Mouse (Mus musculus) adrenal gland, postnatal 4 days (tissue): Measurements from ENCODE around the gene 2700049A03Rik. TPM values are rescaled to one million over a fixed set of nuclear protein-coding genes. Genes with fewer than 3 reads are reported as not detected.

Experiments
- DNase-seq, 2 experiments: peaks; one replicate each; pipeline ENCODE4 v3.0.0; 2021 to 2022; ENCODE audit warnings: low spot score in 2 of 2, mixed read lengths in 2 of 2
- total RNA-seq, 2 experiments: library from RNA; stranded (reverse); gene quantifications; 2 replicates each; pipeline ENCODE4 v1.2.3; 2021

Gene 2700049A03Rik
- total RNA-seq, 2 experiments from 2014 or later = 13.3 to 15.1 TPM

GRCm38 (mm10) chr12:71169911-71170310 lies 33.3 kb downstream of the 2700049A03Rik start:
- no peak for DNase-seq

DNA sequence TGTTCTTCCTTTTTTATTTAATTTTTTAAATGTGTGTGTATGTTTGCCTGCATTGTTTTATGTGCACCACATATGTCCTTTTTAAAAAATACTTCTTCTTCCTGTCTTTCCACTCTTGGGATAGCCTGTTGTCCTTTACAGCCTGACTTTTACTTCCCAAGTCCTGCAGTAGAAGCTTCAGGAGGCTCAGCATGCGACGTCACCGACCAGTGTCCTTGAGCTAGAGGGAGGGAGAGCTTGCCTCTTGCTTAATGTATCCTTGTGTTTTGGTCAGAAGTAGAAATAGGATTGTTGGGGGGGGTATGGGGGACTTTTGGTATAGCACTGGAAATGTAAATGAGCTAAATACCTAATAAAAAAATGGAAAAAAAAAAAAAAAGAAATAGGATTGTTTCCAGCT lies 47.1 kb downstream of the 2700049A03Rik start:
- DNase-seq = no peak

- DNase-seq = no peak
Measured at GRCm38 (mm10) chr12:71184396-71184795, 47.7 kb downstream of the 2700049A03Rik start.

DNA sequence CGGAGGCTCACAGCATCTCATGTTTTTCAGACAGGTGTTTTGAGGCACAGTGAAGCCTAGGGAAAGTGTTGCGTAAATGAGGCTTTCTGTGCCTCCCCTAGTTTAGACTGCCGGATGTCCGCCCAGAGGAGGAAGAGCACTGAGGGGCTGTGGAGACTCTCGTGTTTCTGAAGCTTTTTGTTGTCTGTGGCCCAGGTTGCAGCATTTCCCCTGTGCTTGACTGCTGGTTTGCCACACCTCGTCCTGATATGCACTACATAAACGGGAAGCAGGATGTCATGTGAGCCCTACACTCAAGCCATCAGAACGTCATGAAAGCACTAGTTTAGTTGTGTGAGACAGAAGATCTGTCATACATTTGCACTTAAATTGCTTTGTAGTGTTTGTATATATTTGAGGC lies 56.1 kb downstream of the 2700049A03Rik start:
- DNase-seq = no peak

DNA sequence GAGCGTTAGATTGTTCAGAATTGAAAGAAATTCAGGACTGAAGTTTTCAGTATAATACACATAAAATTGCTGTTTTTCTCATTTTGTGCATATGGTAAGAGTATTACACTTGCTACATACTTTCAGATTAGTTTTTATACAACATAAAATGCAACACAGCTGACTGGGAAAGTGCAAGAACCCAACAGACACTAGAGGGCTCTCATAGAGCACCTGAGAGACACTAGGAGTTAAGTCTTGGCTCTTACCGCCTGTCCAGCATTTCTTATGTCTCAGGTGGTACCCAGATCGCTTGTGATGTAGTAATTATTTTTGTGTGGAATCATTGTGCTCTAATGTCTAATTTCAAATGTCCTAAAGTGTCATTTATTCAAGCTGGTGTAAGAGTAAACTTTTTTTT lies 61.0 kb downstream of the 2700049A03Rik start:
- DNase-seq = no peak

DNA sequence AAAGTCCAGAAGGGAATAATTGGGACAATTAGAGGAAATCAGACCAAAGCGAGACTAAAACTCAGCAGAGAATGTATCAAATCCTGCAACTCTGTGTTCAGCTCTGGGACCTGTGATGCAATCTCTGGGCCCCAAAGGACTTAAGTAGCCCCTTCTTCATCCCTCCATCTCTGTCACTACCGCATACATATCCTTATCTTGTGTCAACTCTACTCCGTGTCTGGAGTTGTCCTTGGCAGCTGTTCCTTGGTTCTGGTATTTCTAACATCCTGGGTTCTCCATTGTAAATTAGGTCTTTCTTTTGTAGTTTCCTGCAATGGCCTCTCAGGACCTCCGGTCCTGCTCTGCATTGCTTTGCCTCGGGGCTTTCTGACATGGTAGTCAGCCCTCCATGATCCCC lies 65.1 kb downstream of the 2700049A03Rik start:
- no peak for DNase-seq

- DNase-seq = no peak
Measured at GRCm38 (mm10) chr12:71204303-71204702, 67.7 kb downstream of the 2700049A03Rik start.

- DNase-seq = no peak
Measured at GRCm38 (mm10) chr12:71217191-71217590, 80.5 kb downstream of the 2700049A03Rik start.

DNA sequence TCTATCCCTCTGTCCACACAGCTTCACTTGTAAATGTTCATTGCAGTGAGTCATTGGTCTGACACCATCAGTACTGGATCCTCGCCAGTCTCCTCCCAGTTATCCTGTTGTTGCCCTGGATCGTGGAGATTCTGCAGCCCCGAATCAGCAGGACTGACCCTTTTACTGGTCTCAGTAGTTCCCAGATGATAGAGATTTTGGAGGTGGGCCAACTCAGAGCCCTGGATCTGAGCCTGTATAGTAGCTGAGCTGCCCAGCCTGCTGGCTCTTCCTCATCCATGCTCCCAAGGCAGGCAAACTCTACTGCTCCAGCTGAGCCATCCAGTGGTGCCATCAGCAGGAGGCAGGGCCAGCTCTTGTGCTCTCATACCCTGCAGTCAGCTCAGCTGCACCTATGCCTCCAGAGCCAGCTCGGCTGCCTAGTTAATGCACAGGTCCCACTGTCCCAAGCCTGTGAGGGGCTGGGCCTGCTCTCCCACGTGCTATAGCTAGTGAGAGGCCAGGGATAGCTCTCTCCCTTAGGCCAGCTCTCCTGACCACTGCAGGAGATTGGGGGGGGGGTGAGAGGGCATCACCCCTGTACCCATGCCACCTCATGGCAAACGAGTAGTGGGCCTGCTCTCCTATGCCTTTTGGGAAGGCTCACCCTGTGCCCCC lies 81.3 kb downstream of the 2700049A03Rik start:
- peak in 1 of 2 experiments; percentile 9 for DNase-seq

- DNase-seq = no peak
Measured at GRCm38 (mm10) chr12:71222761-71223160, 86.1 kb downstream of the 2700049A03Rik start.

DNA sequence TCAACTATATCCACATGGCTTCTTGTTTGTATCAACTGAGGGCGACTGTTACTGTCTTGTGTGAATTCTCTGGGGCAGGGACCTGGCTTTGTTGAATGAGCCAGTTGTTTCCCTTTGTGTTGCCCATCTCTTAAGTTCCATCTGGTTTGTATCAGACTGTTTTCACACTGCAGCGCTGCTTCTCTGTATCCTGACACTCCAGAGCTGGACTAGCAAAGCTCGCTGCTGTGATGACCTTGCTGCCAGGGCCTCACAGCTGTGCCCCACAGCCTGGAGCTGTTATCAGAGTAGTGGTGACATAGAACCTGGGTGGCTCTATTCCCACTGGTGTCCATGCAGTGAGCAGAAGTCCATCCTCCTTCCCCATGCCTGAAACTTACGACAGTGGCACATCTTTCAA lies 91.1 kb downstream of the 2700049A03Rik start:
- no peak for DNase-seq

GRCm38 (mm10) chr12:71228925-71229649 lies 92.4 kb downstream of the 2700049A03Rik start:
- DNase-seq = no peak

DNA sequence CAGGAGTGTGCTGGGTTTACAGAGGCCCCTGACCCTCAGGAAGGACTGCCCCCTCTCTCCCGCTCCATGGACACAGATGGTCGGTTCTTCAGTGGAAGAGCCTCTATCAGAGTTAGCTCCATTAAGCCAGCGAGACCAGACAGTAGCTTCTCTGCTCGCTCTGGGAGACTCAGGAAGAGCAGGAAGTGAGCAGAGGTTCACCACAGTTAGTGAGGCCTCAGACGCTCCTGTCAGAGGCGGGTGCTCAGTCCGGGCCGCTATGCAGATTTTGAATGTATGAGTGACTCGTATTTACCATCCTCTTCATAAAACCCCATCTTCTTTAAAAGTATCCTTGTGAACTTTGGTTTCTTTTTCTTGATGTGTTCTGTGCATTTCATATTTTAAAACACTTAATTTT lies 94.9 kb downstream of the 2700049A03Rik start:
- no peak for DNase-seq

GRCm38 (mm10) chr12:71233426-71233825 lies 96.8 kb downstream of the 2700049A03Rik start:
- no peak for DNase-seq

GRCm38 (mm10) chr12:71237074-71237473 lies 100.4 kb downstream of the 2700049A03Rik start:
- no peak for DNase-seq

GRCm38 (mm10) chr12:71242791-71243190 lies 106.1 kb downstream of the 2700049A03Rik start:
- DNase-seq = no peak

DNA sequence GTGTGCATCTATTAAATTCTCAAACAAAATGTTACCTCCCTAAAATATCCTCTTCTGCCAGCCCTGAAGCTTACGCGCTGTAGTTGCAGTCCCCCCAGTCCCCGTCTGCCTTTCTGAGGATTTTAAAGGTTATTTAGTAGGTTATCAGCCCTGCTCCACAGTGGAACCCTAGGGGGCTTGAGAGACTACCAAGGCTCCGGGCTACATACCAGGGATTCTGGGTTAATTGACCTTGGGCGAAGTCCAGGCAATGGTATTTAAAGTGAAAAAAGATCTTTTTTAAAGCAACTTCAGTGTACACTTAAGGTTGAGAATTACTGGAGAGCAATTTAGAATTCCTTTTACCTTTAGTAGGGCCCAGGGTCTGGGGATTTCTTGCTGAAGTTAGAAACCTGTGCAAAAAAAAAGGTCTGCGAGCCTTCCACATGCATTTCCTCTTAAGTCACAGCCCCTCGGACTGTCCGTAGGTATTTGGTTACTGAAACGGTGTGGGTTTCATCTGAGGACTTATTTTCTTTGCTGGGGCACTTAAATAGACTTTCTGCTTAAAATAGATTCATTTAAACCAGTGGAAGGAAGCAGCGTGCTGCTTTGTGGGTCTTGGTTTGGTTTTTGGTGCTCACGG lies 108.2 kb downstream of the 2700049A03Rik start:
- no peak for DNase-seq

GRCm38 (mm10) chr12:71247191-71247590 lies 110.5 kb downstream of the 2700049A03Rik start:
- DNase-seq = no peak

- DNase-seq = no peak
Measured at GRCm38 (mm10) chr12:71249348-71249747, 112.7 kb downstream of the 2700049A03Rik start.

- DNase-seq = no peak
Measured at GRCm38 (mm10) chr12:71252509-71253167, 116.0 kb downstream of the 2700049A03Rik start.

GRCm38 (mm10) chr12:71254779-71255178 lies 118.1 kb downstream of the 2700049A03Rik start:
- no peak for DNase-seq
